10 mouse cellular contexts compared by ENCODE assay signal in the genomic region with DNA sequence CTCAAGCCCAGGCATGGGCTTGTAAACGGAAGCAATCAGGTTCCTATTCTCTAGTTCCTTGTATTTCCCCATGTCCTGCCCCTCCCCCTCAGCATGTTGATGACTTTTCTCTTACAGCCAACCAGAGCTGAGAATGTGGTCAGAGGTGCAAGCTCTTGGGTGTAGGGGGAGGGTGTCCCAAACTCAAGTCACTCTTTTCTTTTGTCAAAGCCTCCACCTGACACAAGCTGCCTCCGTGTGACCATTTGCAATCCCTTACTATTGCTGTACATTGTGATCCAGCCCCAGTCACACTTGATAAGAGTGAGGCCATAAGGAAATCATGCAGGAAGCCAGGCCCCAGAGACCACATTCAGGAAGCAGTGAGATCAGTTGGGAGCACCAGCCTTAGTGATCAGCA.
A peak's percentile ranks its signal among the peaks of the same experiment; 100 is the strongest.
DNase-seq lines count a peak whose midpoint lies in the region; ATAC-seq lines count a peak whose summit lies in the region.
"Had no signal": no experiment of that assay in that cellular context is flagged by ENCODE, and none has a peak within 500 bp of the region (broad histone marks: within the 10 kb centered on the region; RNA-seq: fewer than 3 reads in every experiment).

No protein-coding gene starts in this region.

- ATAC-seq in kidney, embryonic 15.5 days (replicated peaks; ENCODE audit: low FRiP score): no peak

- H3K27me3 ChIP-seq in kidney, embryonic 15.5 days: no peaks in the 10 kb centered on the region
- H3K27me3 ChIP-seq: embryonic facial prominence, embryonic 13.5 days; hindbrain, embryonic 15.5 days had no signal

- H3K4me2 ChIP-seq in kidney, embryonic 15.5 days: no peak overlapping the region
- H3K4me2 ChIP-seq: embryonic facial prominence, embryonic 13.5 days; hindbrain, embryonic 15.5 days had no signal

- peak overlapping the region; percentile 7; the same call in 1 of the 2 replicates for H3K27ac ChIP-seq in kidney, embryonic 15.5 days
- H3K27ac ChIP-seq: embryonic facial prominence, embryonic 13.5 days; hindbrain, embryonic 15.5 days had no signal

- 25% methylated on average over 2 of the region's 2 CpGs for WGBS in kidney, embryonic 15.5 days

- peaks cover 25% of the 10 kb centered on the region for H3K4me1 ChIP-seq in kidney, embryonic 15.5 days
- H3K4me1 ChIP-seq: embryonic facial prominence, embryonic 13.5 days; hindbrain, embryonic 15.5 days had no signal

- H3K9me3 ChIP-seq in kidney, embryonic 15.5 days (replicated peaks): no peaks in the 10 kb centered on the region
- H3K9me3 ChIP-seq: embryonic facial prominence, embryonic 13.5 days; hindbrain, embryonic 15.5 days had no signal

- H3K36me3 ChIP-seq in kidney, embryonic 15.5 days: peaks cover under 1% of the 10 kb centered on the region
- H3K36me3 ChIP-seq: hindbrain, embryonic 15.5 days had no signal

- no peak overlapping the region for H3K9ac ChIP-seq in kidney, embryonic 15.5 days
- H3K9ac ChIP-seq: embryonic facial prominence, embryonic 13.5 days; hindbrain, embryonic 15.5 days had no signal

- DNase-seq in kidney, postnatal 4 days: no peak
- DNase-seq in c-Kit-positive CD71-negative TER-119-negative erythroid progenitor cells, embryonic 14.5 days (ENCODE audit: low read depth): peak; percentile 26
- DNase-seq in lung, postnatal 14 days: peak; percentile 28
- peak; percentile 31 to 42 for DNase-seq in thymus, postnatal 10 days (ENCODE audit: low spot score in 2 of 2)
- no peak for DNase-seq in kidney, adult 18-20 months
- DNase-seq in gastrocnemius, postnatal 25 days: no peak
- DNase-seq in layer of hippocampus, adult 18-20 months (ENCODE audit: low spot score in 2 of 2): no peak

- H3K4me3 ChIP-seq in kidney, embryonic 15.5 days (replicated peaks): no peak overlapping the region
- H3K4me3 ChIP-seq: embryonic facial prominence, embryonic 13.5 days; hindbrain, embryonic 15.5 days had no signal

Comparison
In these comparisons a context has a peak if more than half of its experiments do, and no peak if none do; other contexts are left out.
1. DNase-seq: peak in c-Kit-positive CD71-negative TER-119-negative erythroid progenitor cells, embryonic 14.5 days (single experiment), lung, postnatal 14 days (single experiment) and thymus, postnatal 10 days (2 of 2); none in kidney, postnatal 4 days (0 of 2), kidney, adult 18-20 months (single experiment), gastrocnemius, postnatal 25 days (single experiment) and layer of hippocampus, adult 18-20 months (0 of 2).